Mouse (Mus musculus): ENCODE results near the gene Rab3il1. TPM values are rescaled to one million over a fixed set of nuclear protein-coding genes. Genes with fewer than 3 reads are reported as not detected.

Rab3il1 gene
- total and polyA plus RNA-seq, 2 experiments: 3.1 to 3.8 TPM

DNA sequence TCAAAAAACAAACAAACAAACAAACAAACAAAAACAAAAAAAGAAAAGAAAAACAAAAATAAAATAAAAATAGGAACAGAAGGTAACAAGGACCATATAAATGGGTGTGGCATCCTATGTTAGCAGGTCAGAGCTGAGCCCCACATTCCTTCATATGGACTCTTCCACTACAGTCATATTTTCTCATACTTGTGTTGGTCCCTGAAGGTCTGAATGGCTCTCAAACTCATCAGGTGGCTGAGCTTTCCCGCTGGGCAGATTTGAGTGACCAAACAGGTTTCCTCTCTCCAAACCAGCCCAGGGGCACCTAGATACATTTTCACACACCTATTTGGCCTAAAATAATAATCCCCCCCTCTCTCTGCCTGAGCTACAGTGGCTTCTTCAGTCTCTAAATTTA is 9.9 kb downstream of the Rab3il1 start:
- no peak overlapping the region for H3K27ac ChIP-seq (replicated peaks; ENCODE audit: insufficient read depth, low read depth, low read length)
- H3K79me2 ChIP-seq (ENCODE audit: control insufficient read depth, insufficient read depth, low read length): no peaks in the 10 kb centered on the region
- H3K36me3 ChIP-seq (ENCODE audit: control insufficient read depth, insufficient read depth, low read length): no peaks in the 10 kb centered on the region
- no peaks in the 10 kb centered on the region; the same call in 1 of the 2 replicates for H3K4me1 ChIP-seq (ENCODE audit: control insufficient read depth, insufficient read depth, low read length)
- TF ChIP-seq CTCF (IDR thresholded peaks at IDR 0.05; ENCODE audit: low read depth, low read length) (no peak), POLR2A (IDR thresholded peaks at IDR 0.05; ENCODE audit: extremely low read depth, insufficient read depth, low read length) (no peak)
- no peaks in the 10 kb centered on the region for H3K27me3 ChIP-seq (ENCODE audit: control insufficient read depth, insufficient read depth, low read length)
- WGBS: 80% methylated on average over 1 of the region's 1 CpGs
- H3K4me3 ChIP-seq (ENCODE audit: insufficient read depth, low read depth, low read length): no peak overlapping the region
- DNase-seq (ENCODE audit: extremely low read depth, low read depth, low spot score): no peak
- no peak overlapping the region for H3K9ac ChIP-seq (ENCODE audit: low read depth, low read length)

DNA sequence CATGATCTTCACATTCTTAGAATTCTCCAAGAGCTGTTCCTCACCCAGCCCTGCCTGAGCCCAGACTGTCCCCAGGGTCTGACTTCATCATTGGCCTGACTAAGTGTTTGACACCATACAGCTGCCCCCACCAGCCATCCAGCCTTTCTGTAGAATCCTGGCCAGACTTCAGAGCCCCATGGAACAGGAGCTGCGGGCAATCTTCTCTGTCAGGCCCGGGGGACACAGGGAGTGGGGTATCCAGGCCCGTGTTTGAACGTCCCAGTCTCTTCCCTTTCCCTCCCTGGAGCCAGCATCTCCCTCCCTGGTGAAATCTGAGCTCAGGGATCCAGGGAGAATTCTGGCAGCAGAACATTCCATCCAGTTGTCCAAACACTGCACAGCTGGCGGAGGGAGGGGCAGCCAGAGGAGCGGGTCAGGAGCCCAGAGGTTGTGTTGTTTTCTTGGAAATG is 11.4 kb downstream of the Rab3il1 start:
- 30% methylated on average over 6 of the region's 6 CpGs for WGBS
- Histone ChIP-seq H3K79me2 (ENCODE audit: control insufficient read depth, insufficient read depth, low read length) (no peaks in the 10 kb centered on the region), H3K9ac (ENCODE audit: low read depth, low read length) (no peak overlapping the region), H3K4me1 (ENCODE audit: control insufficient read depth, insufficient read depth, low read length) (peaks cover 2% of the 10 kb centered on the region), H3K27me3 (ENCODE audit: control insufficient read depth, insufficient read depth, low read length) (no peaks in the 10 kb centered on the region), H3K36me3 (ENCODE audit: control insufficient read depth, insufficient read depth, low read length) (no peaks in the 10 kb centered on the region), H3K27ac (replicated peaks; ENCODE audit: insufficient read depth, low read depth, low read length) (peak overlapping the region; percentile 7; the same call in 1 of the 2 replicates), H3K4me3 (ENCODE audit: insufficient read depth, low read depth, low read length) (no peak overlapping the region)
- no peak for TF ChIP-seq CTCF (IDR thresholded peaks at IDR 0.05; ENCODE audit: low read depth, low read length)
- no peak for TF ChIP-seq POLR2A (IDR thresholded peaks at IDR 0.05; ENCODE audit: extremely low read depth, insufficient read depth, low read length)
- no peak for DNase-seq (ENCODE audit: extremely low read depth, low read depth, low spot score)

DNA sequence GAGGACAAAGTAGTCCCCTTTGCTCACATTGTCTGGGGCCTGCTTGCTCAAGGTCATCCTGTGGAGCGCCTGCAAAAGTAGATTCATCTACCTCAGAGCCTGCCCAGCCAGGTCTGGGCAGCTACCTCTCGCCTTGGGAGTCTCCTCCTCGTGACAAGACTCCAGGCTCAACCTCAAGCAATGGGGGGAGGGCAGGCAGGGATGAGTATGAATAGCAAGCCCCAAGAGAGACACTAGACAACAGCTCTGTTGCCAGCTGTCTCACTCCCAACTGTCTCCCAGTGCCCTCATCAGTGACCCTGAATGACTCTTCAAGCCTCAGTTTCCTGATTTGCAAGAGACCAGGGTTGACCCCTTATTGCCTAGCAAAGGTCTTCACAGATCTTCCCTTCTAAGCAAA is 11.9 kb downstream of the Rab3il1 start:
- H3K4me1 ChIP-seq (ENCODE audit: control insufficient read depth, insufficient read depth, low read length): peaks cover 2% of the 10 kb centered on the region
- H3K4me3 ChIP-seq (ENCODE audit: insufficient read depth, low read depth, low read length): no peak overlapping the region
- no peak for TF ChIP-seq CTCF (IDR thresholded peaks at IDR 0.05; ENCODE audit: low read depth, low read length)
- no peak for TF ChIP-seq POLR2A (IDR thresholded peaks at IDR 0.05; ENCODE audit: extremely low read depth, insufficient read depth, low read length)
- H3K27me3 ChIP-seq (ENCODE audit: control insufficient read depth, insufficient read depth, low read length): no peaks in the 10 kb centered on the region
- no peak overlapping the region for H3K9ac ChIP-seq (ENCODE audit: low read depth, low read length)
- H3K36me3 ChIP-seq (ENCODE audit: control insufficient read depth, insufficient read depth, low read length): no peaks in the 10 kb centered on the region
- peak overlapping the region; percentile 6 for H3K27ac ChIP-seq (replicated peaks; ENCODE audit: insufficient read depth, low read depth, low read length)
- DNase-seq (ENCODE audit: extremely low read depth, low read depth, low spot score): no peak
- no peaks in the 10 kb centered on the region for H3K79me2 ChIP-seq (ENCODE audit: control insufficient read depth, insufficient read depth, low read length)
- 68% methylated on average over 3 of the region's 3 CpGs for WGBS

DNA sequence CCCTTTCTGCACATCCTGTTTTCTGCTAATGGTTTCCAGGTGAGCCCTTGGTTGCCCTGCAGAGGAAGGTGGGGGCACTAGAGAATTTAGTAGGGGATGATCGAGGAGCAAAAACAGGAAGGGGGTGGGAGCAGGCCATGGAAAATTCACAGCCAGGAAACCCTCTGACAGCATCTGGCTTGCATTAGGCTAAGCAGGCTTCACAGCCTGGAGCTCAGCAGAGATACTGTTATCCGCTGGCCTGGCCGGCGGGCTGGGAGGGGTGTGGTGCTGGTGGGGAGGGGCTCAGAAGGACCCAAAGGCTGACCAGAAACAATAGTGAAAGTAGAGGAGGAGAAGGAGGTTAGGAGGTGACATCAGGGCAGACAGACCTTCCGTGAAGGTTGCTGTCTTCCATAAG is 12.4 kb downstream of the Rab3il1 start:
- H3K9ac ChIP-seq (ENCODE audit: low read depth, low read length): no peak overlapping the region
- peaks cover 2% of the 10 kb centered on the region for H3K4me1 ChIP-seq (ENCODE audit: control insufficient read depth, insufficient read depth, low read length)
- no peaks in the 10 kb centered on the region for H3K36me3 ChIP-seq (ENCODE audit: control insufficient read depth, insufficient read depth, low read length)
- no peaks in the 10 kb centered on the region for H3K27me3 ChIP-seq (ENCODE audit: control insufficient read depth, insufficient read depth, low read length)
- H3K4me3 ChIP-seq (ENCODE audit: insufficient read depth, low read depth, low read length): no peak overlapping the region
- DNase-seq (ENCODE audit: extremely low read depth, low read depth, low spot score): no peak
- no peak for TF ChIP-seq CTCF (IDR thresholded peaks at IDR 0.05; ENCODE audit: low read depth, low read length)
- TF ChIP-seq POLR2A (IDR thresholded peaks at IDR 0.05; ENCODE audit: extremely low read depth, insufficient read depth, low read length): no peak
- WGBS: 72% methylated on average over 5 of the region's 5 CpGs
- H3K79me2 ChIP-seq (ENCODE audit: control insufficient read depth, insufficient read depth, low read length): no peaks in the 10 kb centered on the region
- peak overlapping the region; percentile 6; the same call in 1 of the 2 replicates for H3K27ac ChIP-seq (replicated peaks; ENCODE audit: insufficient read depth, low read depth, low read length)

DNA sequence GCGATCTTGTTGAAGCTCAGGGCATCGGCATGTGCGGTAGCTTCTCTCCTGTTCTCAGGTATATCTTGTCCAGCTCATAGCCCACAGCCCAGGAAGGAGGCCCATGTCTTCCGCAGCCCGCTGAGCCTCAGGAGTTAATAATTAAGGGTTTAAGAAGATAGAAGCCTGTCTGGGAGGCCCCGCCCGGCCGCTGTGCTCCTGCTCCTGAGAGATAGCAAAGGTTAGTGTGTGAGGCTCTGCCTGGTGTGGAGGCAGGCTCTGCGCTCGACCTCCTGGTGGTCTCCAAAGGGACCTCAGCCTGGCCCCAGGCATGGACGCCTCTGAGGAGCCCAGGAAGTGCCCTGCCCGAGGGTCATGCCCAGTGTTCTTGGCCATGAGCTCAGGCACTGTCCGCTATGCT is 13.4 kb downstream of the Rab3il1 start:
- H3K36me3 ChIP-seq (ENCODE audit: control insufficient read depth, insufficient read depth, low read length): no peaks in the 10 kb centered on the region
- TF ChIP-seq POLR2A (IDR thresholded peaks at IDR 0.05; ENCODE audit: extremely low read depth, insufficient read depth, low read length): no peak
- TF ChIP-seq CTCF (IDR thresholded peaks at IDR 0.05; ENCODE audit: low read depth, low read length): no peak
- H3K27me3 ChIP-seq (ENCODE audit: control insufficient read depth, insufficient read depth, low read length): no peaks in the 10 kb centered on the region
- H3K79me2 ChIP-seq (ENCODE audit: control insufficient read depth, insufficient read depth, low read length): no peaks in the 10 kb centered on the region
- 78% methylated on average over 13 of the region's 13 CpGs for WGBS
- no peak overlapping the region for H3K4me3 ChIP-seq (ENCODE audit: insufficient read depth, low read depth, low read length)
- H3K9ac ChIP-seq (ENCODE audit: low read depth, low read length): no peak overlapping the region
- H3K4me1 ChIP-seq (ENCODE audit: control insufficient read depth, insufficient read depth, low read length): peaks cover 2% of the 10 kb centered on the region
- no peak overlapping the region for H3K27ac ChIP-seq (replicated peaks; ENCODE audit: insufficient read depth, low read depth, low read length)
- no peak for DNase-seq (ENCODE audit: extremely low read depth, low read depth, low spot score)

DNA sequence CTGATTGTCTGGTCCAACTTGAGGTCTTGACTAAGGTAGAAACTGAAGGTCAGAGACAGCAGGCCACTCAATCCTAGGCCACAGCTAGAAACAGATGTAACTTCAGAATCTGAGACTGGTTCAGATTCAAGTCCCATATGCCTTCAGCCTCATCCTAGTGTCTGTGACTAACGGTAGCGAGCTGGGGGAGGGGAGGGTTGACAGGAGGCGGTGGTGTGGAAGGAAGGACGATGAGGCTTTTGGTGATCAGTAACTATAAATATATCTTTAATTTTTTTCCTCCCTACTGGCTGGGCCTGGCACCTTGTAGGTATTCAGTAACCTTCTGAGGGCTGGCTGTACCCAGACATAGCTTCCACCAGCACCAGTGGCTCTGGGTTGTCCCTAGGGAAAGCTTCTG is 14.0 kb downstream of the Rab3il1 start:
- WGBS: 93% methylated on average over 4 of the region's 4 CpGs
- Histone ChIP-seq H3K36me3 (ENCODE audit: control insufficient read depth, insufficient read depth, low read length) (no peaks in the 10 kb centered on the region), H3K9ac (ENCODE audit: low read depth, low read length) (no peak overlapping the region), H3K4me3 (ENCODE audit: insufficient read depth, low read depth, low read length) (no peak overlapping the region), H3K27ac (replicated peaks; ENCODE audit: insufficient read depth, low read depth, low read length) (no peak overlapping the region), H3K27me3 (ENCODE audit: control insufficient read depth, insufficient read depth, low read length) (no peaks in the 10 kb centered on the region), H3K4me1 (ENCODE audit: control insufficient read depth, insufficient read depth, low read length) (peaks cover 2% of the 10 kb centered on the region), H3K79me2 (ENCODE audit: control insufficient read depth, insufficient read depth, low read length) (no peaks in the 10 kb centered on the region)
- no peak for DNase-seq (ENCODE audit: extremely low read depth, low read depth, low spot score)
- no peak for TF ChIP-seq CTCF (IDR thresholded peaks at IDR 0.05; ENCODE audit: low read depth, low read length)
- no peak for TF ChIP-seq POLR2A (IDR thresholded peaks at IDR 0.05; ENCODE audit: extremely low read depth, insufficient read depth, low read length)
